Mouse (Mus musculus) frontal cortex, postnatal 14 days (tissue): ENCODE data around the gene Lhpp.

ENCODE experiments used
- DNase-seq, 2 experiments: peaks; one replicate each; pipeline ENCODE4 v3.0.0; 2022; ENCODE audit warnings: low spot score in 2 of 2

The Lhpp gene

GRCm38 (mm10) chr7:132712044-132712708, 101.7 kb downstream of the Lhpp start:
- no peak for DNase-seq

- DNase-seq, result no peak
Measured at GRCm38 (mm10) chr7:132712956-132713355, 102.5 kb downstream of the Lhpp start.

- no peak for DNase-seq
Measured at GRCm38 (mm10) chr7:132713483-132714126, 103.2 kb downstream of the Lhpp start.

- DNase-seq, result no peak
Measured at GRCm38 (mm10) chr7:132714236-132714923, 103.9 kb downstream of the Lhpp start.

GRCm38 (mm10) chr7:132715259-132715658, 104.8 kb downstream of the Lhpp start:
- no peak for DNase-seq

GRCm38 (mm10) chr7:132719570-132719969, 109.1 kb downstream of the Lhpp start:
- no peak for DNase-seq

GRCm38 (mm10) chr7:132720562-132720961, 110.1 kb downstream of the Lhpp start:
- DNase-seq, result no peak

- DNase-seq, result no peak
Measured at GRCm38 (mm10) chr7:132722401-132723370, 112.2 kb downstream of the Lhpp start.

- no peak for DNase-seq
Measured at GRCm38 (mm10) chr7:132723906-132724305, 113.5 kb downstream of the Lhpp start.

- no peak for DNase-seq
Measured at GRCm38 (mm10) chr7:132724501-132725062, 114.1 kb downstream of the Lhpp start.

GRCm38 (mm10) chr7:132726106-132726861, 115.8 kb downstream of the Lhpp start:
- no peak for DNase-seq

GRCm38 (mm10) chr7:132729093-132729831, 118.8 kb downstream of the Lhpp start:
- DNase-seq, result no peak

- DNase-seq, result no peak
Measured at GRCm38 (mm10) chr7:132730510-132730909, 120.1 kb downstream of the Lhpp start.

- DNase-seq, result no peak
Measured at GRCm38 (mm10) chr7:132731558-132731957, 121.1 kb downstream of the Lhpp start.

GRCm38 (mm10) chr7:132732136-132732789, 121.8 kb downstream of the Lhpp start:
- DNase-seq, result no peak

GRCm38 (mm10) chr7:132733521-132733920, 123.1 kb downstream of the Lhpp start:
- no peak for DNase-seq

- DNase-seq, result no peak
Measured at GRCm38 (mm10) chr7:132734222-132734621, 123.8 kb downstream of the Lhpp start.

GRCm38 (mm10) chr7:132735145-132735544, 124.7 kb downstream of the Lhpp start:
- no peak for DNase-seq

- DNase-seq, result no peak
Measured at GRCm38 (mm10) chr7:132736099-132736862, 125.8 kb downstream of the Lhpp start.
